Mouse (Mus musculus) stomach, embryonic 15.5 days (tissue): ENCODE data around the gene Gucy2d. TPM values are rescaled to one million over a fixed set of nuclear protein-coding genes. Genes with fewer than 3 reads are reported as not detected.

Source experiments
- ATAC-seq: fragments of 200-750 bp; cut with Nextera tagmentation; 2 replicates; pipeline ENCODE4 v1.8.0; 2017; ENCODE audit warnings: low read depth, moderate number of reproducible peaks, moderate TSS enrichment; ENCODE audit not compliant: insufficient read depth, low FRiP score
- H3K27ac ChIP-seq: fragments of 300-500 bp; sonication (generic); 2 replicates; pipeline ENCODE4 v1.5.1; 2015; ENCODE audit warnings: mild to moderate bottlenecking, inconsistent platforms
- H3K27me3 ChIP-seq: fragments of 300-500 bp; sonication (generic); replicated peaks from 2 replicates; pipeline ENCODE4 v1.6.1; 2015; ENCODE audit warnings: inconsistent platforms
- H3K36me3 ChIP-seq: fragments of 300-500 bp; sonication (generic); 2 replicates; pipeline ENCODE4 v1.6.1; 2015; ENCODE audit warnings: inconsistent platforms
- H3K4me1 ChIP-seq: fragments of 300-500 bp; sonication (generic); 2 replicates; pipeline ENCODE4 v1.6.1; 2015; ENCODE audit warnings: inconsistent platforms
- H3K4me2 ChIP-seq: fragments of 300-500 bp; sonication (generic); 2 replicates; pipeline ENCODE4 v1.6.1; 2015; ENCODE audit warnings: mild to moderate bottlenecking, inconsistent platforms
- H3K4me3 ChIP-seq: fragments of 300-500 bp; sonication (generic); replicated peaks from 2 replicates; pipeline ENCODE4 v1.5.1; 2015; ENCODE audit warnings: inconsistent platforms
- H3K9ac ChIP-seq: fragments of 300-500 bp; sonication (generic); 2 replicates; pipeline ENCODE4 v1.6.1; 2015; ENCODE audit warnings: inconsistent platforms
- H3K9me3 ChIP-seq: fragments of 300-500 bp; sonication (generic); 2 replicates; pipeline ENCODE4 v1.6.1; 2016; ENCODE audit warnings: inconsistent platforms
- WGBS: fragments of 180-500 bp; shearing (Covaris S2); methylation state at CpG from one replicate; pipeline ENCODE4 v1.1.7; 2015; 5-methylcytosine and 5-hydroxymethylcytosine counted together
- polyA plus RNA-seq: library from polyadenylated mRNA; unstranded; fragments of >200 nt; fragmentation: Nextera tagmentation; extraction: Ambion mirVana; gene quantifications from 2 replicates; pipeline ENCODE4 v1.2.1, GENCODE M21; 2015

Gene Gucy2d
- polyA plus RNA-seq = 0.09 TPM in 1 of 2 replicates, not detected in the other

- Histone ChIP-seq H3K27ac (no peak within 1 kb of the TSS), H3K27me3 (no peaks in the 10 kb centered on the region), H3K9me3 (no peaks in the 10 kb centered on the region), H3K9ac (no peak within 1 kb of the TSS), H3K4me1 (no peaks in the 10 kb centered on the region), H3K36me3 (no peaks in the 10 kb centered on the region), H3K4me3 (no peak within 1 kb of the TSS), H3K4me2 (no peak within 1 kb of the TSS)
- ATAC-seq = no peak
- WGBS = 44% methylated on average over 10 of the region's 10 CpGs
Measured at GRCm38 (mm10) chr7:98439956-98440466, at the start of gene Gucy2d. TSS of gene Gucy2d (plus strand) at chr7:98440416.

GRCm38 (mm10) chr7:98390486-98390885 is 49.7 kb upstream of the Gucy2d start:
- no peaks in the 10 kb centered on the region for H3K9me3 ChIP-seq
- no peak overlapping the region for H3K9ac ChIP-seq
- H3K4me2 ChIP-seq = no peak overlapping the region
- no peak overlapping the region for H3K4me3 ChIP-seq
- H3K4me1 ChIP-seq = 0 out of 2 replicates have a peak, but pooled peaks cover 5% of the 10 kb centered on the region
- no peak overlapping the region for H3K27ac ChIP-seq
- ATAC-seq = no peak
- no peaks in the 10 kb centered on the region for H3K27me3 ChIP-seq
- H3K36me3 ChIP-seq = no peaks in the 10 kb centered on the region
- WGBS = 61% methylated on average over 2 of the region's 2 CpGs

- Histone ChIP-seq H3K4me3 (no peak overlapping the region), H3K9ac (no peak overlapping the region), H3K9me3 (no peaks in the 10 kb centered on the region), H3K4me1 (0 out of 2 replicates have a peak, but pooled peaks cover 5% of the 10 kb centered on the region), H3K36me3 (no peaks in the 10 kb centered on the region), H3K27ac (no peak overlapping the region), H3K4me2 (no peak overlapping the region), H3K27me3 (no peaks in the 10 kb centered on the region)
- WGBS = 54% methylated on average over 7 of the region's 7 CpGs
- peak; percentile 37; the same call in 1 of the 2 replicates for ATAC-seq
Measured at GRCm38 (mm10) chr7:98391351-98391936, 48.8 kb upstream of the Gucy2d start.

- H3K4me1 ChIP-seq = 0 out of 2 replicates have a peak, but pooled peaks cover 5% of the 10 kb centered on the region
- ATAC-seq = no peak
- H3K4me3 ChIP-seq = no peak overlapping the region
- no peaks in the 10 kb centered on the region for H3K36me3 ChIP-seq
- no peak overlapping the region for H3K4me2 ChIP-seq
- H3K27ac ChIP-seq = no peak overlapping the region
- H3K9ac ChIP-seq = no peak overlapping the region
- no peaks in the 10 kb centered on the region for H3K27me3 ChIP-seq
- no peaks in the 10 kb centered on the region for H3K9me3 ChIP-seq
- WGBS = 82% methylated on average over 8 of the region's 8 CpGs
Measured at GRCm38 (mm10) chr7:98392466-98393201, 47.6 kb upstream of the Gucy2d start.

- 72% methylated on average over 15 of the region's 15 CpGs for WGBS
- ATAC-seq = no peak
- Histone ChIP-seq H3K4me3 (no peak overlapping the region), H3K27me3 (no peaks in the 10 kb centered on the region), H3K4me2 (no peak overlapping the region), H3K27ac (no peak overlapping the region), H3K4me1 (no peaks in the 10 kb centered on the region), H3K9me3 (no peaks in the 10 kb centered on the region), H3K9ac (no peak overlapping the region), H3K36me3 (no peaks in the 10 kb centered on the region)
Measured at GRCm38 (mm10) chr7:98402582-98403574, 37.3 kb upstream of the Gucy2d start.

GRCm38 (mm10) chr7:98403996-98404395 is 36.2 kb upstream of the Gucy2d start:
- Histone ChIP-seq H3K4me2 (no peak overlapping the region), H3K9me3 (no peaks in the 10 kb centered on the region), H3K36me3 (no peaks in the 10 kb centered on the region), H3K4me1 (no peaks in the 10 kb centered on the region), H3K9ac (no peak overlapping the region), H3K27ac (no peak overlapping the region), H3K27me3 (no peaks in the 10 kb centered on the region), H3K4me3 (no peak overlapping the region)
- no peak for ATAC-seq
- WGBS = 77% methylated on average over 4 of the region's 4 CpGs

- H3K27ac ChIP-seq = no peak overlapping the region
- H3K36me3 ChIP-seq = no peaks in the 10 kb centered on the region
- H3K4me2 ChIP-seq = no peak overlapping the region
- 78% methylated on average over 5 of the region's 5 CpGs for WGBS
- H3K4me3 ChIP-seq = no peak overlapping the region
- H3K9me3 ChIP-seq = no peaks in the 10 kb centered on the region
- H3K27me3 ChIP-seq = no peaks in the 10 kb centered on the region
- no peak overlapping the region for H3K9ac ChIP-seq
- no peak for ATAC-seq
- no peaks in the 10 kb centered on the region for H3K4me1 ChIP-seq
Measured at GRCm38 (mm10) chr7:98407615-98408014, 32.6 kb upstream of the Gucy2d start.

GRCm38 (mm10) chr7:98413115-98413514 is 27.1 kb upstream of the Gucy2d start:
- Histone ChIP-seq H3K9me3 (no peaks in the 10 kb centered on the region), H3K4me3 (no peak overlapping the region), H3K27me3 (no peaks in the 10 kb centered on the region), H3K9ac (no peak overlapping the region), H3K36me3 (no peaks in the 10 kb centered on the region), H3K4me2 (no peak overlapping the region), H3K27ac (no peak overlapping the region), H3K4me1 (0 out of 2 replicates have a peak, but pooled peaks cover 6% of the 10 kb centered on the region)
- WGBS = 75% methylated on average over 4 of the region's 4 CpGs
- no peak for ATAC-seq

- WGBS = 32% methylated on average over 3 of the region's 3 CpGs
- Histone ChIP-seq H3K4me1 (peaks cover 10% of the 10 kb centered on the region; the same call in 1 of the 2 replicates), H3K27me3 (no peaks in the 10 kb centered on the region), H3K4me3 (no peak overlapping the region), H3K36me3 (no peaks in the 10 kb centered on the region), H3K9me3 (no peaks in the 10 kb centered on the region), H3K4me2 (no peak overlapping the region), H3K9ac (no peak overlapping the region), H3K27ac (no peak overlapping the region)
- peak; percentile 26; the same call in 1 of the 2 replicates for ATAC-seq
Measured at GRCm38 (mm10) chr7:98415550-98415949, 24.7 kb upstream of the Gucy2d start.

- no peak overlapping the region for H3K27ac ChIP-seq
- H3K4me2 ChIP-seq = no peak overlapping the region
- 49% methylated on average over 4 of the region's 4 CpGs for WGBS
- H3K9ac ChIP-seq = no peak overlapping the region
- peaks cover 10% of the 10 kb centered on the region; the same call in 1 of the 2 replicates for H3K4me1 ChIP-seq
- no peak for ATAC-seq
- no peaks in the 10 kb centered on the region for H3K9me3 ChIP-seq
- H3K4me3 ChIP-seq = no peak overlapping the region
- H3K36me3 ChIP-seq = no peaks in the 10 kb centered on the region
- H3K27me3 ChIP-seq = no peaks in the 10 kb centered on the region
Measured at GRCm38 (mm10) chr7:98416020-98416419, 24.2 kb upstream of the Gucy2d start.

GRCm38 (mm10) chr7:98418031-98418805 is 22.0 kb upstream of the Gucy2d start:
- 57% methylated on average over 17 of the region's 17 CpGs for WGBS
- ATAC-seq = no peak
- no peak overlapping the region for H3K4me2 ChIP-seq
- H3K27me3 ChIP-seq = no peaks in the 10 kb centered on the region
- no peak overlapping the region for H3K27ac ChIP-seq
- H3K4me1 ChIP-seq = peaks cover 10% of the 10 kb centered on the region; the same call in 1 of the 2 replicates
- no peak overlapping the region for H3K9ac ChIP-seq
- no peaks in the 10 kb centered on the region for H3K9me3 ChIP-seq
- no peak overlapping the region for H3K4me3 ChIP-seq
- H3K36me3 ChIP-seq = no peaks in the 10 kb centered on the region
